Mouse (Mus musculus) kidney, postnatal 0 days (tissue): ENCODE measurements around the gene Tmem33. TPM values are rescaled to one million over a fixed set of nuclear protein-coding genes. Genes with fewer than 3 reads are reported as not detected.
A peak's percentile ranks its signal among the peaks of the same experiment; 100 is the strongest.

Experiments
- ATAC-seq: fragments of 200-750 bp; cut with Nextera tagmentation; replicated peaks from 2 replicates; pipeline ENCODE4 v1.8.0; 2017; ENCODE audit warnings: low read depth, moderate number of reproducible peaks, moderate TSS enrichment, moderate library complexity; ENCODE audit not compliant: low FRiP score
- DNase-seq: peaks from one replicate; pipeline ENCODE4 v3.0.0-alpha.2; 2016; ENCODE audit warnings: low spot score
- H3K27ac ChIP-seq: fragments of 300-500 bp; sonication (generic); 2 replicates; pipeline ENCODE4 v1.5.1; 2014; ENCODE audit warnings: mild to moderate bottlenecking
- H3K27me3 ChIP-seq: fragments of 300-500 bp; sonication (generic); 2 replicates; pipeline ENCODE4 v1.6.1; 2014; ENCODE audit warnings: low read length, mixed read lengths; ENCODE audit not compliant: insufficient read depth
- H3K36me3 ChIP-seq: fragments of 300-500 bp; sonication (generic); 2 replicates; pipeline ENCODE4 v1.6.1; 2014; ENCODE audit warnings: low read length, mixed read lengths; ENCODE audit not compliant: insufficient read depth
- H3K4me1 ChIP-seq: fragments of 300-500 bp; sonication (generic); replicated peaks from 2 replicates; pipeline ENCODE4 v1.6.1; 2014; ENCODE audit warnings: antibody characterized with exemption, low read length, mixed read lengths; ENCODE audit not compliant: insufficient read depth
- H3K4me2 ChIP-seq: fragments of 300-500 bp; sonication (generic); 2 replicates; pipeline ENCODE4 v1.6.1; 2014; ENCODE audit warnings: mild to moderate bottlenecking, low read length, moderate library complexity, mixed read lengths
- H3K4me3 ChIP-seq: fragments of 300-500 bp; sonication (generic); replicated peaks from 2 replicates; pipeline ENCODE4 v1.5.1; 2014; ENCODE audit warnings: low read depth, low read length
- H3K9ac ChIP-seq: fragments of 300-500 bp; sonication (generic); 2 replicates; pipeline ENCODE4 v1.6.1; 2014; ENCODE audit warnings: low read depth, low read length
- H3K9me3 ChIP-seq: fragments of 300-500 bp; sonication (generic); replicated peaks from 2 replicates; pipeline ENCODE4 v1.6.1; 2016; ENCODE audit warnings: low read length, inconsistent platforms, mixed read lengths
- CTCF ChIP-seq: IDR thresholded peaks from 2 replicates; pipeline ENCODE4 v1.5.1; 2016; ENCODE audit warnings: antibody characterized with exemption, low read depth, mild to moderate bottlenecking, moderate library complexity
- WGBS: fragments of 180-500 bp; shearing (Covaris S2); extraction: QIAGEN DNeasy Blood & Tissue Kit; methylation state at CpG from one replicate; pipeline ENCODE4 v1.1.7; 2014; 5-methylcytosine and 5-hydroxymethylcytosine counted together
- polyA plus RNA-seq: library from polyadenylated mRNA; unstranded; fragments of >200 nt; fragmentation: Nextera tagmentation; extraction: Ambion mirVana; gene quantifications from 2 replicates; pipeline ENCODE4 v1.2.1, GENCODE M21; 2015

The Tmem33 gene
- polyA plus RNA-seq, 1 experiment from 2014 or later = 121 TPM

- ATAC-seq (no peak), DNase-seq (no peak)
- Histone ChIP-seq H3K36me3 (no peaks in the 10 kb centered on the region), H3K4me2 (no peak overlapping the region), H3K27ac (no peak overlapping the region), H3K27me3 (no peaks in the 10 kb centered on the region), H3K9ac (no peak overlapping the region), H3K4me1 (no peaks in the 10 kb centered on the region), H3K4me3 (no peak overlapping the region), H3K9me3 (no peaks in the 10 kb centered on the region)
- WGBS = 81% methylated on average over 5 of the region's 5 CpGs
- no peak for TF ChIP-seq CTCF
Measured at GRCm38 (mm10) chr5:67243231-67243630, 17.1 kb upstream of the Tmem33 start.

DNA sequence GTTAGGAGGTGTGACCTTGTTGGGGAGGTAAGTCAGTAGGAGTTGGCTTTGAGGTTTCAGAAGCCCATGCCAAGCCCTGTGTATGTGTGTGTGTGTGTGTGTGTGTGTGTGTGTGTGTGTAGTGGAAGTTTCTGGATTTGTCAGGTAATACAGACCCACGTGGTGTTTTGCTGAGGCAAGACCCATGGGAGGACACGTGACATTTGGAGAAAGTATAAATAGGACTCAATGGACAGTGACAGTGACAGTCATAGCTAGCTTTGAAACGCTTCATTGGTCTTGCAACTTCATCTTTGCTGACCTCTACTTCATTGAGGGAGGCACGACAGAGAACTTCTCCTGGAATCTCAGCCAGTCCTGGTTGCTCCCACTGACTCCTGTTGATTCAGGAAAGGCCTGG is 8.1 kb upstream of the Tmem33 start:
- Histone ChIP-seq H3K4me3 (no peak overlapping the region), H3K4me1 (no peaks in the 10 kb centered on the region), H3K4me2 (no peak overlapping the region), H3K36me3 (no peaks in the 10 kb centered on the region), H3K9ac (no peak overlapping the region), H3K27me3 (no peaks in the 10 kb centered on the region), H3K27ac (no peak overlapping the region), H3K9me3 (no peaks in the 10 kb centered on the region)
- ATAC-seq (no peak), DNase-seq (no peak)
- 65% methylated on average over 4 of the region's 4 CpGs for WGBS
- TF ChIP-seq CTCF = no peak

GRCm38 (mm10) chr5:67255664-67256063 is 4.7 kb upstream of the Tmem33 start:
- Histone ChIP-seq H3K9ac (no peak overlapping the region), H3K27ac (no peak overlapping the region), H3K4me2 (no peak overlapping the region), H3K27me3 (no peaks in the 10 kb centered on the region), H3K36me3 (no peaks in the 10 kb centered on the region), H3K4me3 (no peak overlapping the region), H3K9me3 (no peaks in the 10 kb centered on the region), H3K4me1 (no peaks in the 10 kb centered on the region)
- WGBS = 55% methylated on average over 8 of the region's 8 CpGs
- ATAC-seq = no peak
- no peak for DNase-seq
- no peak for TF ChIP-seq CTCF

GRCm38 (mm10) chr5:67258473-67258872 is 1.9 kb upstream of the Tmem33 start:
- Histone ChIP-seq H3K9me3 (no peaks in the 10 kb centered on the region), H3K27me3 (no peaks in the 10 kb centered on the region), H3K4me1 (no peaks in the 10 kb centered on the region), H3K4me2 (no peak overlapping the region), H3K36me3 (no peaks in the 10 kb centered on the region), H3K4me3 (no peak overlapping the region), H3K9ac (no peak overlapping the region), H3K27ac (no peak overlapping the region)
- WGBS = 72% methylated on average over 9 of the region's 9 CpGs
- DNase-seq = no peak
- no peak for ATAC-seq
- TF ChIP-seq CTCF = no peak

DNA sequence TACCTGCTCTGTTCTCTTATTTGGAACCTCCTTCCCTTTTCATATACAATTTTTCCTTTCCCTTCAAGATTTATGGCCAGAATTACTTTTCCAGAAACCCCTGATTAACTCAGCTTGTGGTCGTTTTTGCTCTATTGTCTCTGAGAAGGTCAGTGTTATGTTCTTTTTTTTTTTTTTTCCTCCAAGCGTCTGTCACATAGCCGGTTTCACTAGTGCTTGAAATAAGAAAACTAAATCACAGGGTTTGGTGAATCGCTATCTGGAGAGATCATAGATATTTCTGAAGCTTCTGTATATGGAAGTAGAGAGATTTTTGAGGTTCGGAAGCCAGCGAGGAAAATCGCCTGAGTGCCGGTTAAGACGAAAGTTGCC is 220 bp upstream of the Tmem33 start:
- Histone ChIP-seq H3K4me3 (peak overlapping the region; percentile 90), H3K4me2 (peak overlapping the region; percentile 62), H3K9me3 (no peaks in the 10 kb centered on the region), H3K9ac (peak overlapping the region; percentile 47), H3K4me1 (no peaks in the 10 kb centered on the region), H3K27me3 (no peaks in the 10 kb centered on the region), H3K27ac (peak overlapping the region; percentile 98; the same call in 1 of the 2 replicates), H3K36me3 (0 out of 2 replicates have a peak, but pooled peaks cover 7% of the 10 kb centered on the region)
- DNase-seq = no peak
- under 1% methylated on average over 9 of the region's 9 CpGs for WGBS
- ATAC-seq = no peak
- no peak for TF ChIP-seq CTCF

- no peaks in the 10 kb centered on the region for H3K4me1 ChIP-seq
- no peak for ATAC-seq
- peaks cover 25% of the 10 kb centered on the region for H3K36me3 ChIP-seq
Measured at GRCm38 (mm10) chr5:67262964-67263363, 2.6 kb downstream of the Tmem33 start.

GRCm38 (mm10) chr5:67266106-67266505 is 5.7 kb downstream of the Tmem33 start:
- ATAC-seq (no peak), DNase-seq (no peak)
- no peak overlapping the region for H3K9ac ChIP-seq
- no peak overlapping the region for H3K27ac ChIP-seq
- H3K4me2 ChIP-seq = no peak overlapping the region
- H3K9me3 ChIP-seq = no peaks in the 10 kb centered on the region
- WGBS = 90% methylated on average over 1 of the region's 1 CpGs
- peak; percentile 55 for TF ChIP-seq CTCF
- H3K27me3 ChIP-seq = no peaks in the 10 kb centered on the region
- no peaks in the 10 kb centered on the region for H3K4me1 ChIP-seq
- H3K4me3 ChIP-seq = no peak overlapping the region
- H3K36me3 ChIP-seq = peaks cover 33% of the 10 kb centered on the region

More at GRCm38 (mm10) chr5:67262964-67263363, 2.6 kb downstream of the Tmem33 start:
- Histone ChIP-seq H3K27ac (no peak overlapping the region), H3K27me3 (no peaks in the 10 kb centered on the region), H3K9me3 (no peaks in the 10 kb centered on the region), H3K4me2 (no peak overlapping the region), H3K9ac (no peak overlapping the region), H3K4me3 (no peak overlapping the region)
- DNase-seq = no peak
- 94% methylated on average over 7 of the region's 7 CpGs for WGBS
- no peak for TF ChIP-seq CTCF
